In genomic region chr16:46022189-46022928, GRCm38 (mm10) we compare ENCODE assay signal across 8 mouse cellular contexts. TPM values are rescaled to one million over a fixed set of nuclear protein-coding genes. Genes with fewer than 3 reads are reported as not detected.
DNase-seq lines count a peak whose midpoint lies in the region; ATAC-seq and TF ChIP-seq lines count a peak whose summit lies in the region.

No protein-coding gene starts in this region.

- ATAC-seq in inflammation-experienced regulatory T-cells, adult 6 months = peak; percentile 85
- peak; percentile 87 for ATAC-seq in midbrain, embryonic 12.5 days (ENCODE audit: low FRiP score, low read depth)

- no peak overlapping the region for H3K27ac ChIP-seq in testis, adult 2 months (ENCODE audit: control insufficient read depth, insufficient read depth, low read depth, low read length)
- H3K27ac ChIP-seq in midbrain, embryonic 12.5 days (replicated peaks) = no peak overlapping the region
- no peak overlapping the region for H3K27ac ChIP-seq in small intestine, adult 2 months (ENCODE audit: insufficient read depth, low read depth, low read length)

- TF ChIP-seq CTCF in testis, adult 2 months (IDR thresholded peaks at IDR 0.05; ENCODE audit: control insufficient read depth, insufficient read depth, insufficient replicate concordance, low read depth, low read length) = peak; percentile 14; the same call in 1 of the 2 replicates
- TF ChIP-seq CTCF in small intestine, adult 2 months (IDR thresholded peaks at IDR 0.05; ENCODE audit: extremely low read depth, insufficient read length, insufficient replicate concordance, low read depth, low read length) = peak; percentile 80; the same call in 1 of the 2 replicates

- H3K27me3 ChIP-seq in testis, adult 2 months (ENCODE audit: control insufficient read depth, insufficient read depth, low read length) = no peaks in the 10 kb centered on the region
- H3K27me3 ChIP-seq in midbrain, embryonic 12.5 days = no peaks in the 10 kb centered on the region
- H3K27me3 ChIP-seq in small intestine, adult 2 months (ENCODE audit: control insufficient read depth, insufficient read depth, low read length) = no peaks in the 10 kb centered on the region

- H3K4me2 ChIP-seq in midbrain, embryonic 12.5 days (replicated peaks) = no peak overlapping the region

- WGBS in midbrain, embryonic 12.5 days = 51% methylated on average over 5 of the region's 5 CpGs
- 26% methylated on average over 5 of the region's 5 CpGs for WGBS in small intestine, adult 2 months

- no peak overlapping the region for H3K4me3 ChIP-seq in testis, adult 2 months (ENCODE audit: control insufficient read depth, low read depth, low read length)
- no peak overlapping the region for H3K4me3 ChIP-seq in midbrain, embryonic 12.5 days
- H3K4me3 ChIP-seq in small intestine, adult 2 months (ENCODE audit: low read depth, low read length) = no peak overlapping the region

- H3K9me3 ChIP-seq in midbrain, embryonic 12.5 days = no peaks in the 10 kb centered on the region

- no peaks in the 10 kb centered on the region for H3K4me1 ChIP-seq in testis, adult 2 months (ENCODE audit: control insufficient read depth, insufficient read depth, low read length)
- no peaks in the 10 kb centered on the region for H3K4me1 ChIP-seq in midbrain, embryonic 12.5 days
- H3K4me1 ChIP-seq in small intestine, adult 2 months (ENCODE audit: control insufficient read depth, insufficient read depth, insufficient read length, low read length) = peaks cover 10% of the 10 kb centered on the region; the same call in 1 of the 2 replicates

- no peak for DNase-seq in testis, postnatal 14 days (ENCODE audit: low spot score)
- DNase-seq in cerebellum, postnatal 14 days = peak; percentile 75 to 76
- DNase-seq in frontal cortex, postnatal 14 days (ENCODE audit: low spot score in 2 of 2) = peak; percentile 32 to 41
- DNase-seq in left cerebral cortex, postnatal 25 days (ENCODE audit: low spot score in 2 of 2) = peak; percentile 54 to 79

- intact Hi-C loops in left cerebral cortex, postnatal 25 days (cut with DNase I) = loop anchor here (1.0 to 5.0 kb wide), 3 partner anchors 31 to 265 kb away; no protein-coding TSS in a partner anchor

- no peak for TF ChIP-seq POLR2A in testis, adult 2 months (IDR thresholded peaks at IDR 0.05; ENCODE audit: control insufficient read depth, low read depth, low read length)
- no peak for TF ChIP-seq POLR2A in small intestine, adult 2 months (IDR thresholded peaks at IDR 0.05; ENCODE audit: low read depth, low read length)

- no peaks in the 10 kb centered on the region for H3K36me3 ChIP-seq in testis, adult 2 months (ENCODE audit: control insufficient read depth, insufficient read depth, low read length)
- H3K36me3 ChIP-seq in midbrain, embryonic 12.5 days = no peaks in the 10 kb centered on the region
- no peaks in the 10 kb centered on the region for H3K36me3 ChIP-seq in small intestine, adult 2 months (ENCODE audit: control insufficient read depth, insufficient read depth, low read length)

- no peak overlapping the region for H3K9ac ChIP-seq in midbrain, embryonic 12.5 days (replicated peaks)

RNA-seq across cellular contexts. Expression of gene Plcxd2, which starts 12.3 kb away (rescaled TPM):
- 0.64 and 0.72 TPM in 2 replicates for polyA plus RNA-seq in testis, adult 2 months (2012; rRNA removed)
- 1 to 10 TPM; 2.6 to 6.1 (median 5.4) TPM for polyA plus RNA-seq in inflammation-experienced regulatory T-cells, adult 6 months (2017; shearing (Covaris generic))
- 10 to 100 TPM; 91.5 to 91.9 TPM for total RNA-seq in left cerebral cortex, postnatal 25 days (2021)
- polyA plus RNA-seq in midbrain, embryonic 12.5 days (2016; fragmentation: Nextera tagmentation; extraction: Ambion mirVana) = 5.6 and 5.9 TPM in 2 replicates
- polyA plus RNA-seq in small intestine, adult 2 months (2012; rRNA removed) = 0.83 and 1.9 TPM in 2 replicates
